Mouse (Mus musculus): Measurements from ENCODE around the gene Col8a1. TPM values are rescaled to one million over a fixed set of nuclear protein-coding genes. Genes with fewer than 3 reads are reported as not detected.

The Col8a1 gene
- polyA plus RNA-seq, 1 experiment from 2014 or later = 45.7 TPM

- Histone ChIP-seq H3K27ac (peak overlapping the region; percentile 43; the same call in 1 of the 2 replicates), H3K4me3 (no peak overlapping the region), H3K4me2 (no peak overlapping the region), H3K27me3 (no peaks in the 10 kb centered on the region), H3K9ac (no peak overlapping the region), H3K36me3 (no peaks in the 10 kb centered on the region), H3K4me1 (0 out of 2 replicates have a peak, but pooled peaks cover 3% of the 10 kb centered on the region), H3K9me3 (no peaks in the 10 kb centered on the region)
- ATAC-seq (ENCODE audit: insufficient number of reproducible peaks, low FRiP score, low TSS enrichment, low read depth) = no peak
- 69% methylated on average over 2 of the region's 2 CpGs for WGBS
These were observed 7.0 kb downstream of the Col8a1 start for GRCm38 (mm10) chr16:57747357-57748056.

- peaks cover 5% of the 10 kb centered on the region; the same call in 1 of the 2 replicates for H3K27me3 ChIP-seq
These were observed 14.4 kb downstream of the Col8a1 start for GRCm38 (mm10) chr16:57740169-57740568.

DNA sequence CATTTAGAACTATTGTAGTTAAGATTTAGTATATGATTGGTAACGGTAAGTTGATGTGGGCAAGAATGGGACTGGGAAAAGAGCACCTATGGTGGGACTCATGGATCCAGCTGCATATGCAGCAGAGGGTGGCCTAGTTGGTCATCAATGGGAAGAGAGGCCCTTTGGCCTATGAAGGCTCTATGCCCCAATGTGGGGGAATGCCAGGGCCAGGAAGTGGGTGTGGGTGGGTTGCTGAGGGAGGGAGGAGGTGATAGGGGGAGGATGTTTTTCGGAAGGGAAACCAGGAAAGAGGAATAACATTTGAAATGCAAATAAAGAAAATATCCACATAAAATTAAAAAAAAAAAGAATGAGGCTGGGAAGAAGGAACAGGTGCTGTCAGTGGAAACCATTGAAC is 19.6 kb downstream of the Col8a1 start:
- Histone ChIP-seq H3K4me3 (no peak overlapping the region), H3K4me2 (no peak overlapping the region), H3K36me3 (no peaks in the 10 kb centered on the region), H3K27ac (no peak overlapping the region), H3K9me3 (no peaks in the 10 kb centered on the region), H3K9ac (no peak overlapping the region), H3K4me1 (peaks cover 4% of the 10 kb centered on the region; the same call in 1 of the 2 replicates), H3K27me3 (peaks cover 5% of the 10 kb centered on the region; the same call in 1 of the 2 replicates)
- ATAC-seq (ENCODE audit: insufficient number of reproducible peaks, low FRiP score, low TSS enrichment, low read depth) = no peak
- 89% methylated on average over 2 of the region's 2 CpGs for WGBS

More at GRCm38 (mm10) chr16:57740169-57740568, 14.4 kb downstream of the Col8a1 start:
- no peaks in the 10 kb centered on the region for H3K9me3 ChIP-seq
- 79% methylated on average over 3 of the region's 3 CpGs for WGBS
- ATAC-seq (ENCODE audit: insufficient number of reproducible peaks, low FRiP score, low TSS enrichment, low read depth) = no peak
- no peaks in the 10 kb centered on the region for H3K36me3 ChIP-seq
- no peak overlapping the region for H3K9ac ChIP-seq
- H3K4me3 ChIP-seq = no peak overlapping the region
- H3K27ac ChIP-seq = no peak overlapping the region
- H3K4me2 ChIP-seq = no peak overlapping the region
- H3K4me1 ChIP-seq = no peaks in the 10 kb centered on the region

- peaks cover 4% of the 10 kb centered on the region; the same call in 1 of the 2 replicates for H3K27me3 ChIP-seq
- WGBS = 25% methylated on average over 1 of the region's 1 CpGs
- no peak overlapping the region for H3K4me3 ChIP-seq
- no peaks in the 10 kb centered on the region for H3K36me3 ChIP-seq
- H3K4me1 ChIP-seq = peaks cover 4% of the 10 kb centered on the region; the same call in 1 of the 2 replicates
- H3K4me2 ChIP-seq = no peak overlapping the region
- no peaks in the 10 kb centered on the region for H3K9me3 ChIP-seq
- no peak overlapping the region for H3K9ac ChIP-seq
- no peak overlapping the region for H3K27ac ChIP-seq
- no peak for ATAC-seq (ENCODE audit: insufficient number of reproducible peaks, low FRiP score, low TSS enrichment, low read depth)
These were observed 21.0 kb downstream of the Col8a1 start for GRCm38 (mm10) chr16:57733545-57733944.

DNA sequence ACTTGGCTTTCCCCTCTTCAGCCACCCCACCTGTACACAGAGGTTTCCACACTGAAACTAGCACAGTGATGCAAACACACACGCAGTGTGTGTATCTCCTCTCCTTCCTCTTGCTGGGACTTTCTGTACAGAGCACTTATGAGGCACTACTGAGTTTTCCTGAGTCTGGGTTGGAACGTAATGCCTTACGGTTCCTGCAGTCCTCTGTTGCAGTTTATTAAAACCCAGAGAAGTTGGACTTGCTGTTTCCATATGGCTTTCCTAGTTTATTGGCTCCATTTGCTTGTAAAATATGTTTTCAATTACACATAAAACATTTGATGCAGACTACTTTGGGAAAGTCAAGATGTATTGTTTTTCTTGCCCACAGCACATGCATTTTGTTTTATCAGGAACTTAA is 21.4 kb downstream of the Col8a1 start:
- Histone ChIP-seq H3K27me3 (no peaks in the 10 kb centered on the region), H3K27ac (peak overlapping the region; percentile 63; the same call in 1 of the 2 replicates), H3K9ac (no peak overlapping the region), H3K4me1 (peaks cover 4% of the 10 kb centered on the region; the same call in 1 of the 2 replicates), H3K4me2 (no peak overlapping the region), H3K36me3 (no peaks in the 10 kb centered on the region), H3K9me3 (no peaks in the 10 kb centered on the region), H3K4me3 (no peak overlapping the region)
- no peak for ATAC-seq (ENCODE audit: insufficient number of reproducible peaks, low FRiP score, low TSS enrichment, low read depth)
- WGBS = 32% methylated on average over 3 of the region's 3 CpGs

DNA sequence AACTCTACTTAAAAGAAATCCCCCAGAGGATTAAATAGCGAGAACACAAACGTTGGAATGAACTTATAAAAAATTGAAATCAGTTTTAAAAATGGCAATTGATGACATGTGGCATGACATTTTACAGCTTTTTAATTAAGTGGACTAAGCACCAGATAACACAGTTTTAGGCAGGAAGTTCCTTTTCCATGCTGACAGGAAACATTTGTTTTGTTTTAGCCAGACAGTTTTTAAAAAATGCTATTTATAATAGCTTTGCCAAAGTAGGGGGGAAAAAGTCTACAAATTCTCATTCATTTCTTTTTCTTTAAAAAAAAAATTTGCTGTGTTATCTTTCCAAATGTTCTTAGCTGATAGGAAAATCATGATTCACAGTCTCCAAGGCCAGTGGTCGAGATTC is 29.6 kb downstream of the Col8a1 start:
- no peaks in the 10 kb centered on the region for H3K9me3 ChIP-seq
- no peak overlapping the region for H3K4me2 ChIP-seq
- no peaks in the 10 kb centered on the region for H3K27me3 ChIP-seq
- no peak overlapping the region for H3K4me3 ChIP-seq
- no peaks in the 10 kb centered on the region for H3K4me1 ChIP-seq
- H3K27ac ChIP-seq = no peak overlapping the region
- H3K36me3 ChIP-seq = no peaks in the 10 kb centered on the region
- ATAC-seq (ENCODE audit: insufficient number of reproducible peaks, low FRiP score, low TSS enrichment, low read depth) = no peak
- WGBS = 27% methylated on average over 3 of the region's 3 CpGs
- H3K9ac ChIP-seq = no peak overlapping the region

DNA sequence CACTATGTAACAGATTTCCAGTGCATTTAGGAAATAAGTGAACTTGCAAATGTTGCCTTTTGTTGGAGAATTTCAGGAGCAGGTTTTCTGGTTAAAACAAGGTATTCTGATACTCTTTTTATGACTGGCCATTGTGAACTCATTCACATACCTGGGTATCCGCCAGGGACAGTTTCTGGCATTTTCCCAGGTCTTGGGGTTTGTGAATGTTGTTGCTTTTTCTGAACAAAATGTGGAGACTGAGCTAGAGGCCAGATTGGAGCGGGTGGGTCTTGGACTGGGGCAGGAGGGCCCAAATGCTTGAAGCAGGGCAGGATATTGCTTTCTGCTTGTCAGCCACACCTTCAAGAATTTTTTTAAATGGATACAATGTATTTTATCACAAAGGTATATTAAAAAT is 35.6 kb downstream of the Col8a1 start:
- Histone ChIP-seq H3K4me1 (no peaks in the 10 kb centered on the region), H3K9me3 (no peaks in the 10 kb centered on the region), H3K9ac (no peak overlapping the region), H3K27ac (0 out of 2 replicates have a peak overlapping the region, but pooled peaks have one; percentile 33), H3K4me2 (no peak overlapping the region), H3K27me3 (no peaks in the 10 kb centered on the region), H3K36me3 (no peaks in the 10 kb centered on the region), H3K4me3 (no peak overlapping the region)
- 57% methylated on average over 2 of the region's 2 CpGs for WGBS
- ATAC-seq (ENCODE audit: insufficient number of reproducible peaks, low FRiP score, low TSS enrichment, low read depth) = no peak

DNA sequence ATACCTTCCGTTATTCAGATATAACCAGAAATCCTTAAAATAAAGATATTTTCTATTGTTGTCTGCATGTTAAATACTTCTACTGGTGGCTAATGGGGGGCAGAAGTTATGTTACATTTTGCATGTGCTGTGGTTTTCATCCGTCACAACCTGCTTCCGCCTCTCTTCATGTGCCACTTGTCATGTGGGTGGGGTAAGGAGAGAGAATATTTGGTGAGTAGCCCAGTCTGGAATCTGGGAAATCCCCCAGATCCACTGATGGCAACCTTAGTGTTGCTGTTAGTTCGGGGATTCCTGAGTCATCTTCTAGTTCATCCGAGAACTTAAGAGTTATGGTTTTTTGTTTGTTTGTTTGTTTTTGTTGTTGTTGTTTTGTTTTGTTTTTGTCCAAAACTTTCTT is 55.8 kb downstream of the Col8a1 start:
- no peak overlapping the region for H3K4me2 ChIP-seq
- no peaks in the 10 kb centered on the region for H3K4me1 ChIP-seq
- no peak overlapping the region for H3K27ac ChIP-seq
- H3K36me3 ChIP-seq = no peaks in the 10 kb centered on the region
- 80% methylated on average over 5 of the region's 5 CpGs for WGBS
- no peaks in the 10 kb centered on the region for H3K9me3 ChIP-seq
- no peak for ATAC-seq (ENCODE audit: insufficient number of reproducible peaks, low FRiP score, low TSS enrichment, low read depth)
- no peak overlapping the region for H3K9ac ChIP-seq
- H3K4me3 ChIP-seq = no peak overlapping the region
- no peaks in the 10 kb centered on the region for H3K27me3 ChIP-seq

DNA sequence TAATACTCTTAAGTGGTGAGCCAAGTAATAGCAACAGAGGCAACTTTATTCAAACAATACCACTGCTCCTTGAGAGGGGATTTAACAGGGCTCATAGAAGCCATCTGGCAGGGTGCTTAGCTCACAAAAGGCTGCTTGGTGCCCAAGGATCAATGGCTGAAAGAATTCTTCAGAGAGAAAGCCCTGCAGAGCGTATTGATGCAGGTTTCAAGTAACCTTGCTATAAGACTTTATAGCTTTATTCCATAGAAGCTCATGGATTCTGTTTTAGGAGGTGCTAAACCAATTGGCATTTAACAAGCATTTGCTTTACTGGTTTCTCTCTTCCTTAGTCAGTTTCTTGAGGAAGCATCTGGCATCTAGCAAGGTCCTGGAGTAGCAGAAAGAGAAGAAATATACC is 59.8 kb downstream of the Col8a1 start:
- H3K27ac ChIP-seq = no peak overlapping the region
- H3K27me3 ChIP-seq = no peaks in the 10 kb centered on the region
- H3K4me2 ChIP-seq = no peak overlapping the region
- WGBS = 45% methylated on average over 1 of the region's 1 CpGs
- no peak overlapping the region for H3K4me3 ChIP-seq
- H3K9me3 ChIP-seq = no peaks in the 10 kb centered on the region
- ATAC-seq (ENCODE audit: insufficient number of reproducible peaks, low FRiP score, low TSS enrichment, low read depth) = no peak; the same call in 1 of the 2 replicates
- H3K36me3 ChIP-seq = no peaks in the 10 kb centered on the region
- H3K4me1 ChIP-seq = no peaks in the 10 kb centered on the region
- H3K9ac ChIP-seq = no peak overlapping the region

DNA sequence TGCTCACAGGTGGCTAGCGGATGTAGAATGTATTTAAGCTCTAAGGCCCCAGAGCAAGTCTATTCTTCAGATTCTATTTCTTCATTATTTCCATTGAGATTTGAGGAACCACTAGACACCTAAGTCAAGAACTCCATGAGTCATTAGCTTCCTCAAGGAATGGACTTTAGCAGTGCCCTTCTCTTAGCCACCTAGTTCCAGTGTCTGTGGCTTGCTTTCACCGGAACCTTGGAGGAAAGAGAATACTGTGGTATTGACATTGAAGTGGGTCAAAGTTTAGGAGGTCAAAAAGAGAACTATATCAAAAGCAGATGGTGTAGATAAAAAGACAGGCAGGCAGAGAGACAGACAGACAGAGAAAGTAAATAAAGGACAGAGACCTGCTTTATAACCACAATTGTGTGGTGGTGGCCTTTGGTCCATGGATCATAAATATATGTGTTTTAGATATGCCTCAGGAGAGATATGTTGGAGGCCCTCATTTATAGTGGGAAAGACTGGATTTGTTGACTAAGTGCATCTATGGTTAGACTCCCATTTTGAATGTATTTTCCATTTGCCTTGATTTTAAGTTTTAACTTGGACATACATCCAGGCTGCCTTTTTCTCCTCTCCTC is 60.5 kb downstream of the Col8a1 start:
- Histone ChIP-seq H3K4me2 (no peak overlapping the region), H3K36me3 (no peaks in the 10 kb centered on the region), H3K27ac (no peak overlapping the region), H3K27me3 (no peaks in the 10 kb centered on the region), H3K4me3 (no peak overlapping the region), H3K9me3 (no peaks in the 10 kb centered on the region), H3K4me1 (no peaks in the 10 kb centered on the region), H3K9ac (no peak overlapping the region)
- ATAC-seq (ENCODE audit: insufficient number of reproducible peaks, low FRiP score, low TSS enrichment, low read depth) = no peak
- 59% methylated on average over 2 of the region's 2 CpGs for WGBS

GRCm38 (mm10) chr16:57685790-57686399 is 68.6 kb downstream of the Col8a1 start:
- no peak overlapping the region for H3K4me3 ChIP-seq
- no peak for ATAC-seq (ENCODE audit: insufficient number of reproducible peaks, low FRiP score, low TSS enrichment, low read depth)
- 39% methylated on average over 5 of the region's 5 CpGs for WGBS
- no peaks in the 10 kb centered on the region for H3K4me1 ChIP-seq
- no peaks in the 10 kb centered on the region for H3K27me3 ChIP-seq
- no peak overlapping the region for H3K27ac ChIP-seq
- no peaks in the 10 kb centered on the region for H3K9me3 ChIP-seq
- no peak overlapping the region for H3K9ac ChIP-seq
- H3K4me2 ChIP-seq = no peak overlapping the region
- no peaks in the 10 kb centered on the region for H3K36me3 ChIP-seq

GRCm38 (mm10) chr16:57672251-57672650 is 82.3 kb downstream of the Col8a1 start:
- no peak overlapping the region for H3K9ac ChIP-seq
- 68% methylated on average over 2 of the region's 2 CpGs for WGBS
- H3K9me3 ChIP-seq = no peaks in the 10 kb centered on the region
- no peak overlapping the region for H3K27ac ChIP-seq
- no peak overlapping the region for H3K4me3 ChIP-seq
- ATAC-seq (ENCODE audit: insufficient number of reproducible peaks, low FRiP score, low TSS enrichment, low read depth) = no peak
- no peak overlapping the region for H3K4me2 ChIP-seq
- H3K4me1 ChIP-seq = 0 out of 2 replicates have a peak, but pooled peaks cover 2% of the 10 kb centered on the region
- H3K36me3 ChIP-seq = no peaks in the 10 kb centered on the region
- H3K27me3 ChIP-seq = no peaks in the 10 kb centered on the region
